Mouse (Mus musculus) cerebellum, adult 9-11 months (tissue): ENCODE measurements around the gene Helz.

Experiments
- DNase-seq: peaks from one replicate; pipeline ENCODE4 v3.0.0; 2022

The Helz gene

GRCm38 (mm10) chr11:107624661-107625060 is 76.9 kb downstream of the Helz start:
- DNase-seq, result no peak

DNA sequence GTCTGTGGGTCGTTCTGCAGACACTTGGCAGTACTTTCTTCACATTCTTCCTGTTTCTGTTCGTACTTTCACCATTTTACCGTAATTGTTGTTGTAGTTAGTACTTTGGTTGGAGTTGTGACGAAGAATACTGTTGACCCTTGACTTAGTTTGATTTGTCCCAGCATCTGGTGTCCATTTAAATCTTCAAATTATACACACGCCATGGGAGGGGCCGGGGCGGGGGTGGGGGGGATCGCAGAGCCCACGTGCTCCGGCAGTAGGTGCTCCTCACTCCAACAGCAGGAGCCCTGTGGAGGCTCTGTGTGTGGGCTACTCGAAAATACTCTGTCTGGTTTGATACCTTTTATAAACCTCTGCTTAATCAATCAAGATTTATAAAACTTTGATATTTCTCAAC is 78.0 kb downstream of the Helz start:
- no peak for DNase-seq

GRCm38 (mm10) chr11:107629504-107629903 is 81.8 kb downstream of the Helz start:
- DNase-seq, result peak; percentile 45

GRCm38 (mm10) chr11:107629951-107630350 is 82.2 kb downstream of the Helz start:
- DNase-seq, result no peak

DNA sequence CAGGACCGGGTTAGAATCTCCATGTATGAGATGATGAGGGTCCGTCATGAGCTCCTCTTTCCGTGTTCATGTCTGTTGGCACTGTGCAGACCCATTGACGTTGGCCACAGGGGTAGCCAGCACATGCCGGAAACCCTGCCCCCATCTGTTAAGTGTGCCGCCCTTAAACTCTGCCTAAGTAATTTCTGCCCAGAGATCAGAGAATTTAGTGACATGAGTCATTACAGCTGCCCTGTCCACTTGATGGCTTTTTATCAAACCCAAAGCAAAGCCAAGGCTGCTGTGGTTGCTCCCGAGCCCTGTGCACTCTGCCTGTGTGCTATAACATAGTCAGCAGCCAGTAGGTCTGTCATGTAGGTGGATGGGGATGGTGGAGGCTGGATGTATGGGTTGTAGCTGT is 83.4 kb downstream of the Helz start:
- DNase-seq, result no peak

GRCm38 (mm10) chr11:107633563-107634146 is 85.9 kb downstream of the Helz start:
- no peak for DNase-seq

DNA sequence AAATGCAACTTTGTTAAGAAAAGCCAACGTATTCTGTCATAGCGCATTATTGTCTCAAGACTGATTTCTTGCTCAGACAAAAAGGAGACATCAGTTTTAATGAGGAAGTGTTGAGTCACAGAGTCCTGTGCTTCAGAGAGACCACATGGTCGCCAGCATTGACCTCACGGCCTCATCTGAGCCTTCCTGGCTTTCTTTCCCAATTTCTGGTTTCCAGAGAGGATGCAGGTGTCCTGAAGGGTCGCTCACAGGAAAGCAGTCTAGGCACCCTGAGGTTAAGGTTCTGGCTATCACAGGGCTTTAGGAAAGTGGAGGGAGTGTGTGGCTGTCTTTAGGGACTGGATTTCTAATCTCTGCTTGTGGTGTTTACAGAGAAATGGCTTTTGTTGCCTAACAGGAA is 90.4 kb downstream of the Helz start:
- DNase-seq, result no peak

DNA sequence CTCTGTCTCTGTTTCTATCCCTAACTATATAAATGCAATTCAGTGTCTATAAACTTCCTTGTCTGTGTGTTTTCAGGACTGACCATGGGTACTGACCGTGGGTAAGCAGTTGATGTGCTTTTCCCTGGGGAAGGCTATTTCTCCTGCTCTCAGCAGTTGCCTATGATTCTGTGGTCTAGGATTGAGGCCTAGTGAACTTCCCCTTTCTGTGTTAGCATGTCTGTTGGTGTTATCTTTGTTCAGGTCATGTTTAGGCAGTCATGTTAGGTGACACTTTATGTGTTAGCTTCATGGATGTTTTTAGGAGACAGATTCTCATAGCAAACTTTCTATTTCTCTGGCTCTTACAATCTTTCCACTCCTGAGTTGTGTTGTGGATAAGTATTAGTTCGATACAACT is 91.9 kb downstream of the Helz start:
- DNase-seq, result no peak

- no peak for DNase-seq
Measured at GRCm38 (mm10) chr11:107644461-107644860, 96.7 kb downstream of the Helz start.

- no peak for DNase-seq
Measured at GRCm38 (mm10) chr11:107647330-107647729, 99.6 kb downstream of the Helz start.

DNA sequence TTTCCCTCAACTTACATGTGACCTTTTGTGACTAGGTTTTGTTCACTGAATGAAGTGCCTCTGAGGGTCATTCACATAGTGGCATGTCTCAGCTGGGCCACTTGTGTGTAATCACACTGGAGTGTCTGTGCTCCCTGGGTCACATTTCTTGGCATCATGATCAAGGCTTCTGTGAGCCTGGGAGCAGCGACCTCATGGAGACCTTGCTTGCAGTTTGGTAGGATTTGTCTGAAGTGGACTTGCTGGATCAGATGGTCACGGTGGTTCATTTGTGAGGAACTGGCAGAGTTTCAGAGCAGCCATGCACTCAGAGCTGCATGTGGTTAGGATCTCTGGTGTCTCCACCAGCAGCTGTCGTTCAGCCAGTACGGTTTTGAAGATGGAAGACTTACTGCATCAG is 100.9 kb downstream of the Helz start:
- DNase-seq, result no peak

DNA sequence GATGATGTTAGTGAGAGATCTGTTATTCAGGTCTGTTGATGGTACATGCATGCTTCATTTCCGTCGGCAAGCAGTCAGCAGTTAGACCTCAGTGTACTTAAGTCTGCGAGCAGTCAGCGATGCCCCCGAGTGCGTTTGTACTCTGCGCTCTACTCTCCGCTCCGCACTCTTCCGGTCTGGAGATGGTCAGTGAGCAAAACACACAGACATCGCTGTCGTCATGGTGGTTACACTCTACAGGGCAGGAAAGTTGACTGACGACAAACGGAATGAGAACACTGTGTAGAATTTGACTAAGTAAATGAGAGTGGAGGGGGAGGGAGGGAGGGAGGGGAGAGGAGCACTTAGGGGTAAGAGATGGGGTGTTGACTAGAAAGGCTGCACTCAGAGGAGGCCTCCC is 101.7 kb downstream of the Helz start:
- DNase-seq, result no peak

DNA sequence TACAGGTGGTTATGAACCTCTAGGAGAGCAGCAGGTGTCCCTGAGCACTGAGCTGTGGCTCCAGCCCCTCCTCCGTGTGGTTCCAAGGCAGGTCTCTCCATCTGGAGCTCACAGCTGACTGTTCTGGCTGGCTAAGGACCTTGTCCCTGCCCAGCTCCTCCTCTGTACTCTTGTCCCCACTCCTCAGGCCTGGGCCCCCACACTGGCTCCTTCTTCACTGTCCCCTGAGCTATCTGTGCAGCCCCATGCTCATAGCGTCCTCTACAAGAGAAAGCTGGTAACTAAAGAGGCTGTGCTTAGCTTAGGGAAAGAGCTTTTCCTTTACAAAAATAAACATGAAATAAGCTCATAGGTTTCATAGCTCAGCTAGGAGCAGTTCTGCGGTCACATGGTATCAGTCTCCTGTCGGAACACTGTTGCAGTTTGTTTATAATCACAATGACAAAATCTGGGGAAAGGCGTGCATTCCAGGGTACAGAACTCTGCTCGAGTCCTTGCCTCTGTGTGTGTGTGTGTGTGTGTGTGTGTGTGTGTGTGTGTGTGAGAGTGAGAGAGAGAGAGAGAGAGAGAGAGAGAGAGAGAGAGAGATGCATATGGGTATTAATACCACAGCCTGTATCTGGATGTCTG is 102.8 kb downstream of the Helz start:
- no peak for DNase-seq

DNA sequence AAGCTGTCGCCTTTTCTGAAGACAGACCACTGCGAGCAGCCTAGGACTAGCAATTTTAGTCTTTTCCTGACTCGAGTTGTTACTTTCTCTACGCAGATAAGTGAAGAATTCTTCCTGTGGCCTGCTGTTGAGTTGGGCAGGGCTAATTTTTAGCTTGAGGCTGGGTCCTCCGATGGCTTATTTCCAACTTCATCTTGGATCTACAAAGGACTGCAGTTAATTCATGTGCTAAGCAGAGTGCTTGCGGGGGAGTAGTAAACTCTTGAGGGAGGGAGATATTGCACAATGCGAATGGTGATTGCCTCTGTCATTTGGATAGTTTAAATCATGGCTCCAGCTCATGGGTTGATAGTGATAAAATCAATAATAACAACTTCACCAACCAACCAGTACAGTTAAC is 103.7 kb downstream of the Helz start:
- no peak for DNase-seq

DNA sequence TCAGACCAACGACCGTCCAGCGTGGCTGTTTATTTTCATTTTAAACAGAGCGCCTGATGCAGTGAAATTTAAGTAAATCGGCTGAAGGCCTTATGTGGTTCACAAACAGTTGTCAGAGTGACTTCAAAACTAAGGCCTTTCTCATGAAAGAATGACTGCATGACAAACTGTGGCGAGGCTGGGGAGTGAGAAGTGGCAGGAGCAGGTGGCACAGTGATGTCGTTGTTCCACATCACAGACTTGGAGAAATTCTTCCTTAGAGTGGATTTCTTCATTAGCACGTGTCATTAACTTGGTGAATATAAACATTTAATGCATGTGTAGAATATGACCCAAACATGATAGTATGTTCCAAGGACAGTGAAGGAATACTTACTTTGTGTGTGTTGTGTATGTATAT is 104.4 kb downstream of the Helz start:
- DNase-seq, result no peak

- DNase-seq, result no peak
Measured at GRCm38 (mm10) chr11:107655538-107655937, 107.8 kb downstream of the Helz start.

DNA sequence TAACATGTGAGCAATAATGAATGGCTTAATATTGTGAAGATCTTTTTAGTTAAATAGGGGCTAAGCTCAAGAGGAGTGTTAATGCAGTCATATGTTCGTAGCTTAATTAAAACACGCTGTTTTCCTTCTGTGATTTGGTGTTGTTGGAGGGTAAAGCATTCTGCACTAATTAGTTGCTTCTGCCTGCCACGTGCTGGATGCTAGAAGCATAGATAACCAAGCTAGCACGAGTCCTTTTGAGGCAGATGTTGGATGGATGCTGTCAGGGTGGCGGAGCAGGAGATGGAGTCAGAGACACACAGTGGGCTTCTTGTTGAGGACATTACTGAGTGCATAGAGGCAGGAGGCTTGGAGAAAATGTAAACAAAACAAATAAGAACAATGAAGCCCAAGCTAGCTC is 109.4 kb downstream of the Helz start:
- no peak for DNase-seq

GRCm38 (mm10) chr11:107660452-107660851 is 112.7 kb downstream of the Helz start:
- DNase-seq, result no peak

- DNase-seq, result no peak
Measured at GRCm38 (mm10) chr11:107662666-107663065, 114.9 kb downstream of the Helz start.

DNA sequence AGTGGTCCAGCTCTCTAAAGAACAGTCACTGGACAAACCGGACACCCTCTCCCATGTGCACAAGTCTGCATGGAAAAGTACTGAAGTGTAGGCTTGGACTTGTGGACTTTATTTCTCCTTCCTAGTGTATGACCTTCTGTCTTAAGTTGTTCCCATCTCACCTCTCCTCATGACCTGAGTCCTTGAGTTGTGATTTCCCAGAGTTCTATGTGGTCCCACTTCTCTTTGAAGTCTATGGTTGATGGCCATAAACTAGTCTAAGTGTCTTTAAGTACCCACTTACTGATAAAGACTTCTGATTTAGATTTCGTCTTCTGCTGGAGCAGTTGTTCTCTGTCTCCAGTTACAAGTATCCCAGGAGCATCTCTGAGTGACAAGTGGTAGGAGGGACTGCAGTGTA is 119.8 kb downstream of the Helz start:
- no peak for DNase-seq

DNA sequence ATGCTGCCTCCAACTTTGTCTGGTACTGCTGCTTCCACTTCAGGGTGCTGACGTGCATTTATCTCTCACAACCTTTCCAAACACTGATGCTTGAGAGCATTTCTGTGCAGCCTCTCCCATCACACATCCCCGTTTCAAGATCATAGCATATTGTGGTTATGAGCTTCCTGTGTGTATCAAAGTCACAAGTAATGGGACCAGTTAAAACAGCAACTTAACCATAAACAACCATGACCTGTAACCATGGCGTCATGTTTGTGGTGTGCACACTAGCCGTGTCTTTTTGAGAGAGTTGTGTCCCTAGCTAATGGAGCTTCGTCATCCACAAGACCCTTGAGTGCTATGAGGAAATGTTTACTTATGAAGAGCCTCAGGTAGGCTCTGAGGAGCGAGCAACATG is 120.5 kb downstream of the Helz start:
- no peak for DNase-seq

GRCm38 (mm10) chr11:107668977-107669376 is 121.2 kb downstream of the Helz start:
- no peak for DNase-seq

- DNase-seq, result no peak
Measured at GRCm38 (mm10) chr11:107674006-107674405, 126.3 kb downstream of the Helz start.

DNA sequence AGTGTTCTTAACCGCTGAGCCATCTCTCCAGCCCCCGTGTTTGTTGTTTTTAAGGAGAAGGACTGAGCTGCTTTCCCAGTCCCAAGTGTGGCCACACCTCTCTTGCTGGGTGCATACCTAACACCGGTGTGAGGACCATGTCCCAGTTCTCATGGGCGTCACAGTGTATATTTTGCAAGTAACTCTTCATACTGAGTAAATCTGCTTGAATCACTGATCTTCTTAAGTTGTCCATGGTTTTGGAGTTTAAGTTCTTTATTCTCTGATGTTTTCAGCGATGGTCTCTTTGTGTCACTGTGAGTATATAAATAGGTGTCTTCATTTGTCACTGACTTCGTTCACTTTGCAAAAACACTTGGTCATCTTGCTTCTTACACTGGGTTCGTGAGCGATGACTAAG is 126.9 kb downstream of the Helz start:
- no peak for DNase-seq

DNA sequence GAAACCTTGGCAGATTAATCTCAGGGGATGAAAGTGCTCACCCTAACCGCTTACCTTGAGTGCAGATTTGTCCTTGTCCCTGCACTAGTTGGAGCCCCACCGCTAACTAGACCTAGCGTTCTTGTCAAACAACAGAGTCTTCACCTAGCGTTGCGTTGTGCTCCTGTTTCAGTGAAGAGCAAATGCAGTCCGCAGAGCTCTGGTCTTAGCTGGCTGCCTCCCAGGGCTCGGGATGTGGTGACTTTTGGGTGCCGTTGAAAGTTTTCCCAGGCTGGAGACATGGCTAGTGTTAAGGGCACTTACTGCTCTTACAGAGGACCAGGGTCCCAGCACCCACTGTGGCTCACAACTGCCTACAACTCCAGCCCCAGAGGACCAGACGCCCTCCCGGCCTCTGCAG is 127.5 kb downstream of the Helz start:
- DNase-seq, result no peak
